Mouse (Mus musculus) embryonic facial prominence, embryonic 12.5 days (tissue): ENCODE data around the gene Rnf157. TPM values are rescaled to one million over a fixed set of nuclear protein-coding genes. Genes with fewer than 3 reads are reported as not detected.

Experiments
- ATAC-seq: fragments of 200-750 bp; cut with Nextera tagmentation; 2 replicates; pipeline ENCODE4 v1.8.0; 2017; ENCODE audit not compliant: insufficient number of reproducible peaks, insufficient read depth, low FRiP score, low TSS enrichment
- H3K27ac ChIP-seq: fragments of 300-500 bp; sonication (generic); 2 replicates; pipeline ENCODE4 v1.5.1; 2016; ENCODE audit warnings: mild to moderate bottlenecking
- H3K27me3 ChIP-seq: fragments of 300-500 bp; sonication (generic); 2 replicates; pipeline ENCODE4 v1.6.1; 2016; ENCODE audit warnings: mild to moderate bottlenecking, moderate library complexity
- H3K36me3 ChIP-seq: fragments of 300-500 bp; sonication (generic); 2 replicates; pipeline ENCODE4 v1.6.1; 2016; ENCODE audit warnings: mild to moderate bottlenecking
- H3K4me1 ChIP-seq: fragments of 300-500 bp; sonication (generic); 2 replicates; pipeline ENCODE4 v1.6.1; 2016
- H3K4me2 ChIP-seq: fragments of 300-500 bp; sonication (generic); replicated peaks from 2 replicates; pipeline ENCODE4 v1.6.1; 2016; ENCODE audit warnings: mild to moderate bottlenecking, moderate library complexity
- H3K4me3 ChIP-seq: fragments of 300-500 bp; sonication (generic); 2 replicates; pipeline ENCODE4 v1.5.1; 2016; ENCODE audit warnings: mild to moderate bottlenecking
- H3K9ac ChIP-seq: fragments of 300-500 bp; sonication (generic); 2 replicates; pipeline ENCODE4 v1.6.1; 2016; ENCODE audit warnings: mild to moderate bottlenecking, moderate library complexity
- H3K9me3 ChIP-seq: fragments of 300-500 bp; sonication (generic); 2 replicates; pipeline ENCODE4 v1.6.1; 2016; ENCODE audit warnings: mild to moderate bottlenecking, moderate library complexity
- WGBS: fragments of 180-500 bp; shearing (Covaris S2); methylation state at CpG from one replicate; pipeline ENCODE4 v1.1.7; 2016; 5-methylcytosine and 5-hydroxymethylcytosine counted together
- polyA plus RNA-seq: library from polyadenylated mRNA; unstranded; fragments of >200 nt; fragmentation: Nextera tagmentation; extraction: Ambion mirVana; gene quantifications from 2 replicates; pipeline ENCODE4 v1.2.1, GENCODE M21; 2016

Rnf157 gene
- polyA plus RNA-seq, 1 experiment from 2014 or later: 27.4 TPM

DNA sequence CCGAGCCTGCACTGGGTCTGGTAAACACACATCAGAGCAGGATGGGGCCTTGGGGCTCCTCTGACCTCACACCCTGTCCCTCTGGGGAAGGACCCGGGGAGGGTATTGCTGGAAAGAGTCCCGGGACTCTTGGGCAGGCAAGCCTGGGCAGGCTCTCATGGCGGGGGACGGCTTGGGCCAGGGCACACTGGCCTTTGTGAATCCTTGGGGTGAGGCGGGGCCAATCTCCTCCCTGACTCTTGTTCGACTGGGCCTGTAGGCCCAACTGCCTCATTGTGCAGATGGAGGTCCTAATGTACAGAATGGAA lies 82.7 kb downstream of the Rnf157 start:
- H3K4me2 ChIP-seq: no peak overlapping the region
- peaks cover 33% of the 10 kb centered on the region for H3K4me1 ChIP-seq
- no peak overlapping the region for H3K4me3 ChIP-seq
- peaks cover 23% of the 10 kb centered on the region for H3K27me3 ChIP-seq
- WGBS: 51% methylated on average over 7 of the region's 7 CpGs
- no peak for ATAC-seq
- H3K36me3 ChIP-seq: no peaks in the 10 kb centered on the region
- H3K27ac ChIP-seq: 0 out of 2 replicates have a peak overlapping the region, but pooled peaks have one; percentile 27
- no peaks in the 10 kb centered on the region for H3K9me3 ChIP-seq
- no peak overlapping the region for H3K9ac ChIP-seq

DNA sequence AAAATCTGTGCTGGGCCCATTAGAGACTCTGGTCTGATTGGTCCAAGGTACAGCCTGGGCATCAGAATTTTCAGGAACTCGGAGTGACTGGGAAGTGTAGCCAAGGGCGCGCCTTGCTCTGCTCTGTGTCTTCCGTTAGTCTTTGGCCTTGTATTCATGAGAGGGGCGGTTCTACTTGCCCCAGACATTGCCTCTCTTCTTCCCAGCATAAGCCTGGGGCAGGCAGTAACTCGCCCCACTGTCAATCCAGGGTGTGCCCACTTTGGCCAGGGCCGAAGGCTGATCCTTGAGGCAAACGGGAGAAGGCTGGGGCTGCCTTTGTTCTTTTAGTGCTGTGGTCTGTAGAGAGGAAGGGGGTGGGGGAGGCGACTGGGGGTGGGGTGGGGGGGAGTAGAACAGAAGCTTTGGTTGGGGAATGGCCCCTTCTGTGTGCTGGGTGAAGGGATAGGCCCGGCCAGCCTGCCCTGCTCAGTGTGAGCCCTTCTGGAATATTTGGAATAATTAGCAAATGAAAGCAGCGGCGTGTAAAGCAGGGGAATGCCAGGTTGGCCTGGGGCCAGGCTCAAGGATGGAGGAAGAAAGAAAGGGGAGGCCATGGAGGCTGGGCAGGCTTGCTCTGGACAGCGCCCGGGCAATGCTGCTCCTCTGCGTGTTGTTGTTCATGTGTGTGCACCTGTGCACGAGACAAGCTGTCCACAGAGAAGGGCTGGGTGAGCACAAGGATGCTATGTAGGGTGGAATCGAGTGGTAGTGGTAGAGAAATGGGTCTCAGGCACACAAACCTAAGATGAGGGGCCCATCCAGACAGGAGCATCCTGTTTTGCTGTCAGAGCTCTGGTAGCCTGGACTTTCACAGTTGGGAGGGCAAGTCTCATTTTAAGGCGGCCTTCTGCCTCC lies 83.3 kb downstream of the Rnf157 start:
- peak overlapping the region; percentile 27; the same call in 1 of the 2 replicates for H3K27ac ChIP-seq
- H3K4me2 ChIP-seq: no peak overlapping the region
- WGBS: 47% methylated on average over 18 of the region's 18 CpGs
- peaks cover 28% of the 10 kb centered on the region for H3K4me1 ChIP-seq
- no peak overlapping the region for H3K9ac ChIP-seq
- peaks cover 18% of the 10 kb centered on the region for H3K27me3 ChIP-seq
- H3K36me3 ChIP-seq: no peaks in the 10 kb centered on the region
- no peaks in the 10 kb centered on the region for H3K9me3 ChIP-seq
- no peak for ATAC-seq
- H3K4me3 ChIP-seq: no peak overlapping the region

DNA sequence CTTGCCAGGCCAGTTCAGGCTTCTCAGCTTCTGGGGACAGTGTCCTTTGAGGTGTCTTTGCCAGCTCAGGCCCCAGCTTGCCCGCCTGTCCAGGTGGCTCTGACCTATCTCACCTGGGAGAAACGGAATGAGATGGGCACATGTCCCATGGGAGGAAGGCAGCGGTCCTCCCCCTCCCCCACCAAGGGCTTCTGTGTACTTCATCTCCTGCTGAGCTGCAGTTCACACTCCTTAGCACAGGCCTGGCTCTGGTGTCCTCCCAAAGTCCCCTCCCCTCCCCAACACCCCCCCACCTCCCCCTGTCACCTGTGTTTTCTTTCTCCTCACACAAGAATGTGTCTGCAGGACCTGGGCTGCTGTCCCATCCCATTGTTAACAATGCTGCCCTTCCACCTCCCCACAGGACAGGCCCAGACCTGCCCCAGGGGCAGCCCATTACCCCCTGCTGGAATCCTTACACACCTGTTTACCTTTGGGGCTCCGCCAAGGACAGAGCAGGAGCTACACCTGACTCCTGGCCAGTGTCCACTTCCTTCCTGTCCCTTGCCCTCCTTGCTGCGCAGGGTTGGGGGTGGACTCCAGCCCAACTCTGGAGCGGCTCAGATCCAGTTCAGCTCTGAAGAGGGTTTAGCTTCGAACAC lies 85.7 kb downstream of the Rnf157 start:
- Histone ChIP-seq H3K4me2 (no peak overlapping the region), H3K9ac (no peak overlapping the region), H3K9me3 (no peaks in the 10 kb centered on the region), H3K27me3 (no peaks in the 10 kb centered on the region), H3K27ac (no peak overlapping the region), H3K36me3 (no peaks in the 10 kb centered on the region), H3K4me3 (no peak overlapping the region), H3K4me1 (peaks cover 12% of the 10 kb centered on the region)
- no peak for ATAC-seq
- 60% methylated on average over 7 of the region's 7 CpGs for WGBS

DNA sequence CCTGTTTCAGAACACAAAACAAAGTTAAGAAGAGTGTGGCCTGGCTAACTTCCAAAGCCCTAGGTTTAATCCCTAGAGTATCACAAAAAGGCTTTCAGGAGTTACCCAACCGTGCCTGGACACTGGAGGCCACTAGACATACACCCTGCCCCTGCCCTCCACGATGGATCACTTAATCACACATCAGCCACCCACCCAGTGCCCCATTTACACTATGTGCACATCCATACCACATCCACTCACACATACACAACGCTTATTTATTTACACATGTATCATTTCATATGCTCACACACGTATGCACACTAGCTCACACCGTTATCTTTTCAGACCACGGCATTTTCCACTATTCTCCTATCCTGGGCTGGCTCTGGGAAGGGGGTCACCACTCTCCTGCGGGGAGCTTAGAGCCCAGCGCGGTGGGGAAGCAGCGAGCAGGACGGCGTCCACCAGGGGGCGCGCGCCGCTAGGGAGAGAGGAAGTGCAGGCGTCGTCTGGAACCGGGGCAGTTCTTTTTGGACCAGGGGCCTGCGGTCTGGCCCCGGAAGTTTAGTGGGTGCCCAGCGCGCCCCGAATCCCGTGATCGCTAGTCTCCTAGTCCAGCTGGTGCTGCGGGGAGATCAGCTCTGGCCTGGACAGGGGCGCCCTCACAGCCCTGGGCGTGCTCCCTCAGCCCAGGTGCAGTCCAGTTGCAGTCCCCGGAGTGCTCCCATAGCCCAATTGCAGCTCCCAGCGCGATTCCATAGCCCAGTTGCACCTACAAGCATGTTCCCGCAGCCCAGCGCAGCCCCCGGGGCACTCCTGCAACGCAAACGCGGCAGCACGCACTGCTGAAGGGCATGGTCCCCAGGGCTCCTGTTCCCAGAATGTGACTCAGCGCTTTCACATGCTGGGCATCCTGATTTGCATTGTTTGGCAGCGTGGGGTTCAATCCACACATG lies 93.8 kb downstream of the Rnf157 start:
- Histone ChIP-seq H3K27ac (no peak overlapping the region), H3K4me2 (peak overlapping the region; percentile 90), H3K4me1 (no peaks in the 10 kb centered on the region), H3K9me3 (no peaks in the 10 kb centered on the region), H3K9ac (peak overlapping the region; percentile 67), H3K27me3 (no peaks in the 10 kb centered on the region), H3K4me3 (peak overlapping the region; percentile 40), H3K36me3 (no peaks in the 10 kb centered on the region)
- 2% methylated on average over 38 of the region's 41 CpGs for WGBS
- ATAC-seq: peak; percentile 72

DNA sequence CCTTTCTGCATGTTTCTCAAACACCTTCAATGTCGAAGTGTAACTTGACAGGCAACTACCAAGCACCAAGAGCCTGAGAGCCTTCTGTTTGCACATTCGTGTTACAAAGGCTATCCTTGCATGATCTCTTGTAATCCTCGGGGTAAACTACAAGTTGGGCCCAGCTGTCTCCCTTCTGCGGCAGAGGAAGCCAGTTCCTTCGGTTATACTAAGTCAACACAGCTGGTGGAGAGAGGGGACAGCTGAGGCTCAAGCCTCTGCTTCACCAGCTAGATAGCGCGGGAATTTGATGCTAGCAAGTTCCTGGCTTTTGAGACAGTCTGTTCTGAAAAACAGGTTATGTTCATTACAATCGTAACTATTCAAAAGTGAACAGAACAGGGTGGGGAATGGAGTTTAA lies 100.5 kb downstream of the Rnf157 start:
- Histone ChIP-seq H3K4me2 (no peak overlapping the region), H3K4me3 (no peak overlapping the region), H3K27ac (0 out of 2 replicates have a peak overlapping the region, but pooled peaks have one; percentile 30), H3K27me3 (no peaks in the 10 kb centered on the region), H3K4me1 (0 out of 2 replicates have a peak, but pooled peaks cover 3% of the 10 kb centered on the region), H3K36me3 (no peaks in the 10 kb centered on the region), H3K9me3 (no peaks in the 10 kb centered on the region), H3K9ac (peak overlapping the region; percentile 15; the same call in 1 of the 2 replicates)
- no peak for ATAC-seq
- WGBS: 45% methylated on average over 8 of the region's 8 CpGs

DNA sequence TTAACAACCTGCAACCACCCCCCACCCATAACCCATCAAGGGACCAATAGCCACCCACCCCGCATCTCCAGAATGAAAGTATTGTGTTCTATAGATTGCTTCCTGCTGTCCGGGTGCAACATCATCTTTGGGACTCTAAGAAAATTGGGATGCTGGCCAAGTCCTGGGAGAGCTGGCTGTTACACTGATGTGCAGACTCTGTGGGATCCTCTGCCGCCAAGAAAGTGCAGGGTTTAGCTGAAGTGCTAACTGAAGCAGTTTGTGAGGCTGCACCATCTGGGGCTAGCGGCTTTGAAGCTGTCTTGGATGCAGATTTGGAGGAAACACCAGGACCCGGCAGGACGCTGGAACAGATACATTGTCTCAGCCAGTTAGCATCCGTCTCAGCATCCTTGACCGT lies 101.7 kb downstream of the Rnf157 start:
- no peak overlapping the region for H3K27ac ChIP-seq
- 62% methylated on average over 8 of the region's 8 CpGs for WGBS
- ATAC-seq: no peak

DNA sequence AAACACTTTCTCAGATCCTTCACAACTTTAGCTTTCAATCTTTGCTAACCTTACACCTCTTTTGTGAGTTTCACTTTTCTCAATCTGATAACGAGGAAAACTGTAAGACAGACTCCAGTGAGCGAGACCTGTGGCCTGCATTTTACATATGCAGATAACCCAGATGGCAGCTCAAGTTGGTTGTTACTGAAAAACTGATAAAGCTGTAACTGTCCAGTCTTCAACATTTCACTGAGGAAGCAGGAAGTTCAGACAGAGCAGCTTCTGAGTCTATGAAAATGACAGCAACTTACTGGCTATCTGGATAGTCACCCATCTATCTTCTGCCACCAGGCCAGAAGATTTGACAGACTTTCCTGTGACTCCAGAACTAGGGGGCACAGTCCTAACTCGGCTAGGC lies 103.2 kb downstream of the Rnf157 start:
- no peak for ATAC-seq
- WGBS: 75% methylated on average over 3 of the region's 3 CpGs
- H3K9ac ChIP-seq: no peak overlapping the region
- no peak overlapping the region for H3K4me2 ChIP-seq
- peaks cover 13% of the 10 kb centered on the region for H3K4me1 ChIP-seq
- no peaks in the 10 kb centered on the region for H3K27me3 ChIP-seq
- H3K27ac ChIP-seq: no peak overlapping the region
- H3K9me3 ChIP-seq: no peaks in the 10 kb centered on the region
- H3K36me3 ChIP-seq: peaks cover 7% of the 10 kb centered on the region
- no peak overlapping the region for H3K4me3 ChIP-seq

More for the DNA sequence above, 101.7 kb downstream of the Rnf157 start:
- no peaks in the 10 kb centered on the region for H3K9me3 ChIP-seq
- H3K9ac ChIP-seq: no peak overlapping the region
- no peaks in the 10 kb centered on the region for H3K27me3 ChIP-seq
- no peak overlapping the region for H3K4me3 ChIP-seq
- no peak overlapping the region for H3K4me2 ChIP-seq
- 0 out of 2 replicates have a peak, but pooled peaks cover 3% of the 10 kb centered on the region for H3K4me1 ChIP-seq
- no peaks in the 10 kb centered on the region for H3K36me3 ChIP-seq

DNA sequence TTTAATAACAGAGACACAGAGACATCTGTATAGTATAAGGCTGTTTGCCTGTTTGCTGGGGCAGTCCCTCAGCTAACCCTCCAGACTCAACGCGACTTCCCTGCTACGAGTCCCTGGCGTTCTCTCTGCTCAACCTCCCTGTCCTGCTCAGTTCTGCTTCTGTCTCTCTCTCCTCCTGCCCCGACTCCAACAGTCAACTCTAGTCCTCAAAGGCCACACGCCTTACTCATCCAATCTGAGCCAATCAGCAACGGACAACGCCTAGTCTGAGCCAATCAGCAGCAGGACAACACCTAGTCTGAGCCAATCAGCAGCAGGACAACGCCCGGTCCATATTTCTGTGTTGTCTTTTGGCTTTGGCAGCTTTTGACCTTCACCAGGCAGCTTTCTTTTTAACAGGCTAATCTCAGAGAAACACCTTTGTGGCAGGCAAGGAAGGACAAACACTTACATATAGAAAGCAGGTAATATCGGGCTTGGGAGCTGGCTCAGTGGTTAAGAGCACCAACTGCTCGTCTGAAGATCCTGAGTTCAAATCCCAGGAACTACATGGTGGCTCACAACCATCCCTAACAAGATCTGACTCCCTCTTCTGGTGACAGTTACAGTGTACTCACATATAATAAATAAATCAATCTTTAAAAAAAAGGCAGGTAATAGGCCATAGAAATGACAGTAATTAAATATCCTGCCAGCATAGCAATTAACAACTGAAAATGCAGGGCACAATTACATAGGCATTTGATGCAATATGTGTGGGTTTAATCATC lies 104.9 kb downstream of the Rnf157 start:
- H3K36me3 ChIP-seq: peaks cover 21% of the 10 kb centered on the region
- no peak for ATAC-seq

DNA sequence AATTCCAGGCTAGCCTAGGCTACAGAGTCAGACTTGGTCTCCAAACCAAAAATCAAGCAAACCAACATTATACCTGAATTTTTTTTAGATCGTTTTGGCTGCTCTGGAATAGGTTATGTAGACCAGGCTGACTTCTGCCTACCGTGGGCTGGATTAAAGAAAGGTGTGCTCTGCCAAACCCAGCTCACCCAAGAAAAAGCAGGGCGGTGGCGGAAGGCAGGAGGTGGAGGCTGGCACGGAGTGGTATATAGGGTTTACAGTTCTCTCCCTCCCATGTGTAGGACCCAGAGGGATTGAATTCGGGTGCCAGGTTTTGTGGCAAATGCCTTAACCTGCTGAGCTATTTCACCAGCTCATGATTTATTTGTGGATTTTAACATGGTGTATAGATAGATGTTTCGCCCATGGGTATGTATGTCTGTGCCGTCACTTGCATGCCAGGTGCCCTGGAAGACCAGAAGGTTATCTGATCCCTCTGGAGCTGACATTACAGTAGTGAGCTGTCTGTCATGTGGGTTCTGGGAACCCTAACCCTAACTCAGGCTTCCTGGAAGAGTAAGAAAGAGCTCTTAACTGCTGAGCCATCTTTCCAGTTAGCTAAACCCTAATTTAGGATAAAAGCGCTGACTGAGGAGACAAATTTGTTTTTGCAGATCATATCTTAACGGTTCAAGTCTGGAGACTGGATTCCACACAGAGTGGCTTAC lies 105.7 kb downstream of the Rnf157 start, which contains the start of gene Exoc7:
Gene Exoc7, minus strand, starts transcription at position 215 of the 707 bp plus-strand sequence.
- Histone ChIP-seq H3K9me3 (no peaks in the 10 kb centered on the region), H3K9ac (peak within 1 kb of the TSS; percentile 88), H3K4me2 (peak within 1 kb of the TSS; percentile 87), H3K4me3 (peak within 1 kb of the TSS; percentile 91), H3K27ac (peak within 1 kb of the TSS; percentile 50), H3K36me3 (peaks cover 29% of the 10 kb centered on the region), H3K27me3 (no peaks in the 10 kb centered on the region), H3K4me1 (peaks cover 10% of the 10 kb centered on the region)
- WGBS: 82% methylated on average over 10 of the region's 10 CpGs
- ATAC-seq: no peak

More for the DNA sequence above, 104.9 kb downstream of the Rnf157 start:
- no peak overlapping the region for H3K9ac ChIP-seq
- no peak overlapping the region for H3K27ac ChIP-seq
- WGBS: 84% methylated on average over 12 of the region's 12 CpGs
- H3K4me2 ChIP-seq: no peak overlapping the region
- H3K27me3 ChIP-seq: no peaks in the 10 kb centered on the region
- no peaks in the 10 kb centered on the region for H3K9me3 ChIP-seq
- peaks cover 13% of the 10 kb centered on the region for H3K4me1 ChIP-seq
- no peak overlapping the region for H3K4me3 ChIP-seq
